Mouse (Mus musculus) retina, postnatal 7 days (tissue): ENCODE data around the gene Ppif.

Experiments used
- DNase-seq: peaks from one replicate; pipeline ENCODE4 v3.0.0-alpha.2; 2012; ENCODE audit warnings: low read depth, low spot score

The Ppif gene

DNA sequence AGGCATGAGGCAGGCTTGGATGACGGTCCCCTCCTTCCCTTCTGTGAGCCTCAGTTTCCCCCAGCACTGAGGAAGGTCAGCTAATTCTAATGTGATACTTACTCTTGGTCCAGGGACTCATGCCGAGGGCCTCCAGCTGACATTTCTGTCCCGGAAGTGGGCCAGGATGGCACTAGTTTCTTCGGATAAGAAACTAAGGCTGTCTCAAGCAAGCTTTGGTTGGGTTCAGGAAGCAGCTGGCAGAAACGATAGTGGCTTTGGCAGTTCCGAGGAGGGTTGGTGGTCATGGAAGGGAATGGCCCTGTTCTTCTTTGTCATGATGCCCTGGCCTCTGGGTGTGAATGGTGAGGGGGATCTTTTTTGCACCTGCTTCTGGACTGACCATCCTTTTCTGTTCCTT, 1.1 kb downstream of the Ppif start:
- DNase-seq = no peak

DNA sequence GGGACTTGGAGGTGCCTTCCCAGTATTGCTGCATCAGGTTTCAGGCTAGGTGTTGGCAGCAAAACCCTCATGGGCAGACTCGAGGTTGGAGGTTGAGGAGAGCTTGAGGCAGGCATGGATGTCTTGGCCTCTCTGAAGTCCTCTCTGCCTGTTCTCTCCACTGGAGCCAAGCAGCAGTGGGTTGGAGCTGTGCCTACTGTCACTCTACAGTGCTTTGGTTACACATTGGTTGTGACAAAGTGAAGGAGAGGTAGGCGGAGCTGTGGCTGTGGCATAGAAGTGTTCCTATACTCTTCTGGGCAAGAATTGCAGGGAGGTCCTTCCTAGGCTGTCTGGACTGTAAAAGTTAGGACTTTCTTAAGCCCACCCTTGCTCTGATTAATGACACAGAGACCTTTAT, 2.4 kb downstream of the Ppif start:
- DNase-seq = no peak

- peak; percentile 25 for DNase-seq
These were observed 8.0 kb downstream of the Ppif start for GRCm38 (mm10) chr14:25701986-25702385.

DNA sequence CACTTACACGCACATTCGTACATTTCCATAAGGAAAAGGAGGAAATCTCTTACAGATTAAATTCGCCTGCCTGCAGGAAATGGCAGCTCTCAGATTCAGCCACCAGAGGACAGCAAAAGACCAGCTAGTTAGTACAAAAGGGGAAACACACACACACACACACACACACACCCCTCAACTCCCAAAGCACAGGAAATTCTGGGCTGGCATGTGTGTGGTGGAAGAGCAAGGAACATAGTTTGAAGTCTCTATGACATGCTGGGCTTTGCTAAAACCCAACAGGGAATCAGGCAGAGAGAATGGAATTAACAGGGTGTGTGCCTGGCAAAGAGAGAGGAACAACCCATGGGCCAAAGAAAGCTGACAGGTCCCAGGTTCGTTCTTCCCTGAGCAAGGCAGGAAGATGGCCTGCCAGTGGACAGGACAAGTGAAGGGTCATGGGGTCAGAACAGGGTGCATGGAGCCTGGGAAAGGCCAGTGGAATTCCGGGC, 13.8 kb downstream of the Ppif start:
- peak; percentile 27 for DNase-seq

DNA sequence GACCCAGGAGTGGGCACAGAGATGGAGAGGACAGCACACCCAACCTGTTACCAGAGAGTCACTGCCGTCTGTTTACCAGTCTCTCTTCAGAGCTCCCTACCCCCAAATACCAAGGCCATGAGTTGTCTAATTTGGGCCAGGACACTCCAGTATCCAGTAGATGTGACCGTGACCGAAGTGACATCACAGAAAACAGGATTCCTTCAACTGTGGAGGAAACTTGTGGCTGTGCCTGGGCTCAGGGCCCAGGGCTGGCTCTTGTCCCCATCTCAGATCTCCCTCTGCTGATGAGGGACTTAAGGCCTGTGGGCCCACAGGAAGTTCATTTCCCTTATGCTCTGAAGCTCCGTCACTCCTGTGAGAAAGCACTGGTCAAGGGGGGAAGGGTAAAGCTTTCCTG, 14.5 kb downstream of the Ppif start:
- no peak for DNase-seq

- DNase-seq = no peak
These were observed 15.0 kb downstream of the Ppif start for GRCm38 (mm10) chr14:25708917-25709316.

- DNase-seq = no peak
These were observed 16.1 kb downstream of the Ppif start for GRCm38 (mm10) chr14:25710073-25710472.

GRCm38 (mm10) chr14:25710681-25711080, 16.7 kb downstream of the Ppif start:
- no peak for DNase-seq

- DNase-seq = no peak
These were observed 17.2 kb downstream of the Ppif start for GRCm38 (mm10) chr14:25711177-25711576.

GRCm38 (mm10) chr14:25711602-25712001, 17.6 kb downstream of the Ppif start:
- DNase-seq = no peak

DNA sequence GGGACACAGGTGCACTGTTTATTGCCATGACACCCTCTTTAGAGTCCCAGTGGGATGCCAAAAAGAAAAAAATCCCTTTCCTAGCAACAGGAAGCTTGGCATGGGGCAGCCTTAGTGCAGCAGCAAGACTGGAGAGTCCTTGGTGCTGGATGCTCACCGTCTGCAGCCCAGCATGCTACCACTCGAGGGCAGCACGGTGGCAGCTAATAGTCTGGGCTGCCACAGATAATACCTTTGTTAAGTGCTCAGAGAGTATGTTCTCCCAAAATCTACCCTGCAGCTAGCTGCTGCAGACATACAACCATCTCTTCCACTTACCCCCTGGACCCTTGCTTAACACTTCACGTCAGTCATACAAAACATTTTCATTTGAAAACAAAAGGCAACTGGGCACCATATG, 19.5 kb downstream of the Ppif start:
- DNase-seq = no peak

DNA sequence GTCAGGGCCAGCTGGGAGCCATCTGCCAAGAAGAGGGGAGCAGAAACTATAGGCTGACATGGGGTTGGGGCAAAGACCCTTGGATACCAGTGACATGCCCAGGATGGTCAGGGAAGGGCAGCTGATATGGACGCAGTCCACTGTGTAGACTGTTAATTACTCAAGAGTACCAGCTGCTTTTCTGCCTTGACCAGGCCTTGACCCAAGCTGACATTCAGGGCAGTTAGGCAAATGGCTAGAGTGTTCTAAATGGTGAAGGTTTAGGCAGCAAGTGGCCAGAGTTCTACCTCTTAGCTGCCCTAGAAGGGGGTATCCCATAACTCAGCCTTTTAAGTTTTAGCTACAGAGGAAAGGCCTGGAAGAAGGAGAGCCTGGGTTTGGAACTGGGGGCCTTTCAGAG, 22.6 kb downstream of the Ppif start:
- no peak for DNase-seq

DNA sequence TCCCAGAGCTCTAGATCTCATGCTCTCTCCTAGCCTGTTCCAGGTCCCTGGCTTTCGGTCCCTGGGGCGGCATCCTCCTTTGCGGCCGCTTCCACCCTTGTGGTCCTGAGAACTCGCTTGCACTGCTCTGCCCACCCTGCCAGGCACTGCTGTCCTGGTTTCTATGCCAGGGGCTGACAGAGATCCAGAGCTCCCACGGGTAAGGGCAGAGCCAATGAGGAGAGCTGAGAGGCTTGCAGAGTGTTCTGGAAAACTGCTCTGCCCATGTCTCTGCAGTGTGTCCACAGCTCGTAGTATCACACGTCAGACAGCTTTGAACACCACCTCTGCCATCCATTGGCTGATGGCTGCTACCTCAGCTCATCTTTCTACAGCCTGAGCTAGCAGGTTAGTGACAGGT, 23.8 kb downstream of the Ppif start:
- no peak for DNase-seq

- no peak for DNase-seq
These were observed 24.5 kb downstream of the Ppif start for GRCm38 (mm10) chr14:25718471-25718870.

DNA sequence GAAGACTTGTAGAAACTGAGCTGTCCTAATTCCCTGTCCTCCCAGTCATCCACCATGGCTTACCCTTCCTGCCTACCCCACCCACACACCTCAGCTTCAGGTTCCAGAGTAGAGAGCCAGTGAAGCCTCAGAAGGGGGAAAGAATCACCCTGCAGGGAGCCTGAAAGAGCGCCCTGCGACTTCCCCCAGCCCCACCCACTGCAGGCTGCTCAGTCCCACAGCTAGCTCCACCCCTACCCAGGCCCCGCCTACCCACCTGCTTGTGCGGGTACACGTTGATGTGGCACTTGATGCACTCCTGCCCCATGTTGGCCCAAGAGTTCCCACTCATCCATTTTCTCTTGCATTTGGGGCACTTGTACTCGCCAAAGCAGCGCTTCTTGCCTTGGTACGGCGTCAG, 25.4 kb downstream of the Ppif start:
- DNase-seq = no peak

GRCm38 (mm10) chr14:25720962-25721707, 27.2 kb downstream of the Ppif start:
- no peak for DNase-seq

DNA sequence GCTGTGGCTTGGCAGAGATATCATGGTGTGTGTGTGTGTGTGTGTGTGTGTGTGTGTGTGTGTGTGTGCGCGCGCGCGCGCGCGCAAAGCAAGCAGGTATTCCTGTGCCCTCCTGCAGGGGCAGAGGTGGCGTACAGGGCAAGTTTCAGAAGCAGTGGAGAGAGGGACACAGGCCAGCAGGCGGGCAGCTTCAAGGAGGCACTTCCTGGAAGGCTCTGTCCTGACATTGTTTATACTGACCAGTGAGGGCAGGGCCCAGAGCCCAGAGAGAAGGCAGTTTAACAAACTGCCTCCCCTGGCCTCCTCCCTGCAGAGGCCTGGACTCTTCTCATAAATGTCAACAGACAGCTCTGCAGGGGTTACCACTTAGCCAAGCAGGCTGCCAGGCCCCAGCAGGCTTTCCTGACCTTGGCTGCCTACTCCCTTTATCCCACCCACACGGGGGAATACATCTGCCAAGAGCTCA, 31.1 kb downstream of the Ppif start:
- DNase-seq = no peak

DNA sequence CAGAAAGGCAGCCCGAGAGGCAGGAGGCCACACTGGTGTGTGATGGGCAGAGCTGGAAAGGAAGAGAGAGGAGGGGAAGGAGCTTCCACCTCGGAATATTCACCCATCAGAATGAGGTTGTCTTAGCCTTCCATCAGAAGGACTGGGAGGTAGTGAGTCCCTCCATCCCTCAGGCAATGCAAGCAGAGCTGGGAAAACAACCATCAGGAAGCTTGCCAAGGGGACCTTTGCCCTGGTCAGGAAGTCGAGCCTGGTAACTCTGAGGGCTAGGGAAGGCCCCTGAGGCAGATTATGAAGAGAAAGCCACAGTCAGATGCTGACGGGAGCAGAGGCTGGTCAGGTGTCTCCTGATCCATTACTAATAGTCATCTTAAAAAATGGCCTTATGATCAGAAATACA, 31.7 kb downstream of the Ppif start:
- DNase-seq = no peak

DNA sequence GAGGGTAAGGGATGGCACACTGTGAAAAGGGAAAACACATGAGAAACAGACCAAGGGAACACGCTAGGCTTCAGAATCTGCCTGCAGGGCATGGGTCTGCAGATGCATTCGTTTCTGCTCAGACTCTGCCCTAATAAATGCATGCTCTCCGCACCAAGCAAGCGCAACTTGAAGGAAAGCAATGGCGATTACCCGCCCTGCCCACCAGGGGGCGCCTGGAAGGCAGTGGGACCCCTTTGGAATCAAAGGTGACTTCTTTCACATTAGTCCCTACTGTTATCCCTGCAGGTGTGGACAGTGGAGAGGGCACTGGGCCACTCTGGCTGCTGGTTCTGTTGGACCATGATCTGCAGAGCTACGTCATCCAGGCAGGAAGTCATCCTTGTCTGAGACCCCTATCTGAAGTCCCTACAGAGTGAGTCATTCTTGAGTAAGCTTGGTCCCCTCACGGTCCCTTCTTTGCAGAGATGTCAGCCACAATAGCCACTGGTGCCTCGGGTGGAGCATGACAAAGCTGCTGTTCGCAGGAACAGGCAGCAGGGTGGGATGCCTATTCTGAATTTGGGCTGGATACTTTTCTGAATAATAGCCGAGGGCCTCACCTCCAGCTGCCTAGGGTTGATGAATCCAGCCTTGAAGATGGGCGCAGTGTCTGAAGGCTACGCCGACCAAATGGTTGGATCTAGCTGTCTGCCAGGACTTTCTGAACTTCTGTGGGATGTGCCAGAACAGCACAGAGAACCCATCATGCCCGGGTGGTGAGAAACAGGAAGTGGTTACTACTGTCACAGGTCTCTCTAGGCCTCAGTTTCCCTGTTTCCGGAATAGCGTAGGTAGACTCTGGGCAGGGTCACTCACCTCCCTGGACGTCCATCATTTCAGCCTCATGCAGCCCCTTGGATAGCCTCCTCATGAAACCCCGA, 32.5 kb downstream of the Ppif start:
- peak; percentile 46 for DNase-seq

DNA sequence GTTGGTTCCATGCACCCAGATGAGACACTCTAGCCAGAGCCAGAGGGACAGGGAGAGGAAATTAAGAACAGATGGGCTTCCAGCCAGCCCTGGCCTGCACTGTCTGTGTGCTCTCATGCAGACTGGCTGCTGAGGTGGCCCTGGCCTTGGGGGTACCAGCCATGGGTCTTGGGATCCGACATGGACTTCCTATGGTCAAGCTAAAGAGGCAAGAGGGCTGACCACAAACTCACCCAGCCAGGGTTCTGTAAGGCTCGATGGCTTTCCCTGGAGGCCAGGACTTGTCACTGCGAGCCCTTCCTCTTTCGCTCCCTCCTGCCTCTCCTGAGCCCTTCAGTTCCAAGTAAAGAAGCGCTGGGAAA, 33.2 kb downstream of the Ppif start:
- DNase-seq = no peak

DNA sequence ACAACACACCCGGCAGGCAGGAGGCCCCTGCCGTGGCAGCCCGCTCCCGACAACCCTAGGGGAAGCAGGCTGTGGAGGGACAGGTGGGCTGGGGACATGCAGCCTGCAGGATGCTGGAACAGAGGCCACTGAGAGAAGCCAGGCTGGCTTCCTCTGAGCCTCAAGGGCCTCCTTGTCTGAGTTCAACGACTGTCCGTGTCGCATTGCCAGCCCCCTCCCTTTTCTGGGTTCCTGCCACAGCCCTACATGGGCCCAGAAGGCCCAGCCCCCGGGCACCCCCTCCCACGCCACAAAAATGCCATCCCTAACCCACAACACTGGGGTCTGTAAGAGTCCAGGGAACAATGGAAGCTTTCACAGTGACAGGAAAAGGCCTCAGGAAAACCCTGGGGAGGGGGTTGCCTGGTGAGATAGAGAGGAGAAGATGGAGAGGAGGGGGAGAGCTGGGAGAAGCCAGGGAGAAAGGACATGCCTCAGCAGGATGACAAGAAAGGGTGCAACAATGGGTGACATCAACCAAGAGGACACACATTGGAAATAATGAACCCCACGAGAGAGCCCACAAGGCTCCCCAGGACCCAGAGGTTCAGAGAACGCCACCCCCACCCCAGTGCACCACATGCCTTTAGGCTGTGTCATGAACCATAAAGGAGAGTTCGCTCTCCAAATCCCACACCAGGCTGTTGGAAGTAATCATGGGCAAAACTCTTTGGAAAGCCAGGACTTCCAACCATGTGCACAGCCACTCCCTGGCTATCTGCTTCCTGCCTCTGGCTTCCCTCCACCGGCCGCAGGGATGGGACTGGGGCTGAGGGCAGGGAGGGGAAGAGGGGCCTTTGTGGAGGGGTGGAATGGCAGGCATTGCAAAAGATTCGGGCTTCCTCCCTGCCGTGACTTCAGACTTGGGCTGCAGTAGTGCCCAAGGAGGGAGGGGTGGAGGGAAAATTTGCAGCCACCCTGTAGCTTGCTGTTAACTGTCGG, 41.1 kb downstream of the Ppif start:
- no peak for DNase-seq

DNA sequence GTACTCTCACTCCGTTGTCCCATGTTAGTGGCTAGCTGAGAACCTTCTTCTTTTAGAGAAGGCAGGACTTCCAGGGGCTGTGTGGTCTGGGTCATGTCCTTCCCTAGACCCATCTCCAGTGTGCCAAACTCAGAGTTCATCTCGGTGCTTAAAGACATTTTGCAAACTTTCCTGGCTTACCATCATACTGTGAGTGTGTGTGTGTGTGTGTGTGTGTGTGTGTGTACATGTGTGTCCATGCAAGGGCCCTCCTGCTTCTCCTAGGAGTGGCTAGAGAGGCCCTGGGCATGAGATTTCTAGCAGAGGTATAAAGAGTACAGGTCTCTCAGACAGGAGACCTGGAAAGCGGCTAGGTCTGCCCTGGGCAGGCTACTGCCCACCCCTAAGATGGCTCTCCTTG, 42.2 kb downstream of the Ppif start:
- DNase-seq = no peak
